11 mouse cellular contexts compared by ENCODE assay signal in genomic region chr5:41534598-41534997, GRCm38 (mm10).
DNase-seq lines count a peak whose midpoint lies in the region; ATAC-seq and TF ChIP-seq lines count a peak whose summit lies in the region.
"Had no signal": no experiment of that assay in that cellular context is flagged by ENCODE, and none has a peak within 500 bp of the region (broad histone marks: within the 10 kb centered on the region; RNA-seq: fewer than 3 reads in every experiment).

No protein-coding gene starts in this region.

- no peaks in the 10 kb centered on the region for H3K36me3 ChIP-seq in forebrain, embryonic 13.5 days (ENCODE audit: poor library complexity, severe bottlenecking)
- H3K36me3 ChIP-seq in forebrain, embryonic 11.5 days (ENCODE audit: control insufficient read depth, insufficient read depth, low read length), result no peaks in the 10 kb centered on the region

- H3K27ac ChIP-seq in forebrain, embryonic 13.5 days, result no peak overlapping the region
- no peak overlapping the region for H3K27ac ChIP-seq in forebrain, embryonic 11.5 days (ENCODE audit: low read depth, low read length)

- peak; percentile 68; the same call in 1 of the 2 replicates for ATAC-seq in forebrain, embryonic 13.5 days
- no peak for ATAC-seq in forebrain, embryonic 11.5 days (replicated peaks; ENCODE audit: low FRiP score)
- ATAC-seq: inflammation-experienced regulatory T-cells, adult 6 months had no signal

- no peak overlapping the region for H3K9ac ChIP-seq in forebrain, embryonic 13.5 days
- no peak overlapping the region for H3K9ac ChIP-seq in forebrain, embryonic 11.5 days (ENCODE audit: low read length)

- H3K4me3 ChIP-seq in forebrain, embryonic 13.5 days, result no peak overlapping the region
- H3K4me3 ChIP-seq in forebrain, embryonic 11.5 days (ENCODE audit: low read depth, low read length), result no peak overlapping the region

- DNase-seq in forebrain, embryonic 11.5 days (ENCODE audit: low spot score), result no peak
- peak; percentile 44 for DNase-seq in kidney, adult 9 months
- DNase-seq in kidney, postnatal 4 days, result no peak
- peak; percentile 48 for DNase-seq in brain, embryonic 14.5 days (ENCODE audit: low read depth)
- peak; percentile 46 to 48 for DNase-seq in kidney, postnatal 25 days
- DNase-seq in layer of hippocampus, adult 11-12 months (ENCODE audit: low spot score), result no peak
- no peak for DNase-seq in retina, embryonic 14.5 days (ENCODE audit: low spot score)
- DNase-seq: thymus, adult 18-20 months had no signal

- TF ChIP-seq POLR2A in brain, embryonic 14.5 days (IDR thresholded peaks at IDR 0.05; ENCODE audit: borderline replicate concordance, extremely low read depth, insufficient read depth, insufficient read length, poor library complexity, severe bottlenecking), result no peak

- H3K4me2 ChIP-seq in forebrain, embryonic 13.5 days, result no peak overlapping the region
- H3K4me2 ChIP-seq in forebrain, embryonic 11.5 days (ENCODE audit: low read depth, low read length, severe bottlenecking), result no peak overlapping the region
- H3K4me2 ChIP-seq: heart, embryonic 11.5 days had no signal

- WGBS in forebrain, embryonic 13.5 days, result 83% methylated on average over 2 of the region's 2 CpGs
- 83% methylated on average over 2 of the region's 2 CpGs for WGBS in forebrain, embryonic 11.5 days

- H3K4me1 ChIP-seq in forebrain, embryonic 13.5 days, result no peaks in the 10 kb centered on the region
- H3K4me1 ChIP-seq in forebrain, embryonic 11.5 days (replicated peaks; ENCODE audit: control insufficient read depth, insufficient read depth, low read length), result no peaks in the 10 kb centered on the region

- TF ChIP-seq CTCF in brain, embryonic 14.5 days (IDR thresholded peaks at IDR 0.05; ENCODE audit: borderline replicate concordance, extremely low read depth, insufficient read depth, insufficient read length), result no peak

- no peaks in the 10 kb centered on the region for H3K27me3 ChIP-seq in forebrain, embryonic 13.5 days
- no peaks in the 10 kb centered on the region for H3K27me3 ChIP-seq in forebrain, embryonic 11.5 days (ENCODE audit: control insufficient read depth, insufficient read depth, low read length)

- no peaks in the 10 kb centered on the region for H3K9me3 ChIP-seq in forebrain, embryonic 13.5 days (replicated peaks)
- no peaks in the 10 kb centered on the region for H3K9me3 ChIP-seq in forebrain, embryonic 11.5 days (ENCODE audit: control insufficient read depth, low read length)

Comparison
In these comparisons a context has a peak if more than half of its experiments do, and no peak if none do; other contexts are left out.
1. DNase-seq: peak in kidney, adult 9 months (single experiment), brain, embryonic 14.5 days (single experiment) and kidney, postnatal 25 days (2 of 2); none in forebrain, embryonic 11.5 days (single experiment), kidney, postnatal 4 days (0 of 2), layer of hippocampus, adult 11-12 months (single experiment) and retina, embryonic 14.5 days (single experiment).